Mouse (Mus musculus) MN1 (cell line): ENCODE data around the gene Tnfsf13.

Source experiments
- DNase-seq: peaks from one replicate; pipeline ENCODE4 v3.0.0-alpha.2; 2016; ENCODE audit warnings: low spot score

Tnfsf13 gene

DNA sequence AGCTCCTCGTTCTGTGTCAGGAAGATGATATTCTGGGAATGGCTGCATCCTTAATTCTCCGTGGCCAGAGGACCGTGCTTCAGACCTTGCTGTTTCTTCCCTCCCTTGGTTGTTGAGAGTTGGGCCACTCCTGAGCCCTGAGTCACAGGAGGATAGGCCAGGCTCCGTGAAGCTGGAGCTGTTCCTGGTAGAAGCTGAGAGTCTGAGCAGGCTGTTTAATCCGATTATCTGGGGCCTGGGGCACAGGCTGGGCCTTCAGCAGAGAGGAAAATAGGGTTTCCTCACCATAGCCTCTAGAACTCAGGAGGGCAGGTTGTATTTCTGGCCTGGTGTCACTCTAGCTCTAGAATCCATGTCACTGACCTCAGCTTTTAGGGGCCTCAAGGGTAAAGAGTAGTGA is 32.2 kb downstream of the Tnfsf13 start:
- peak; percentile 70 for DNase-seq

DNA sequence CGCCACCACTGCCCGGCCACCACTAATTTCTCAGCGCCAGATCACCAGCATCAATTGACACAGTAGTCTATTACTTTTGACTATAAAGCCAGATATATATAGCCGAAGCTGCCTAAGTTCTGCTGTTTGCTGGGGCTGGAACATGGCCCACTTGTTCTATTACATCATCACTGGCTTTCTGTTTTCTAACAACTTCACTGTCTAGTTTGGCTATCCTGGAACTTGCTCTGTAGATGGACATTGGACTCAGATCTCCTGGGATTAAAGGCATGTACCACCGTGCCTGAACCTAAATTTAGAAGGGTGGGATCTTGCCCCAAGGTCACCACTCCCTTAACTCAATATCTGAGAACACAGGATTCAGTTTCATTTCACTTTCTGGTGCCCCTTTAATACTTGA is 39.7 kb downstream of the Tnfsf13 start:
- DNase-seq, result no peak

DNA sequence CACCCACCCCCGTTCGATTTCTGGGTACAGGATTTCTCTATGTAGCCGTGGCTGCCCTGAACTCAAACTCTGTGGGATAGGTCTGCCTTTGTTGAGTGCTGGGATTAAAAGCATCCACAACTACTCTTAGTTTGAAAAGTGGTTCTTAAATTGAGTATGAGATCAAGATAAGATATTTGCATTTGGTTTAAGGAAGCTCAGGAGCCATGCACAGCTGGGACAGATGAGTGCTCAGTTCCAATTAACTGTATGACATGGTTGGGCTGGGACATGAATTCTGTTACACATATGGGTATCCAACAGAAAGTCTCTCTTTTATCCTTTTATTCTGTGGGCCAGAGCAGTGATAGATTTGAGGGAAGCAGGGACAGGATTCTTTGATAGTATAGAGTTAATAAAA is 50.1 kb downstream of the Tnfsf13 start:
- no peak for DNase-seq

DNA sequence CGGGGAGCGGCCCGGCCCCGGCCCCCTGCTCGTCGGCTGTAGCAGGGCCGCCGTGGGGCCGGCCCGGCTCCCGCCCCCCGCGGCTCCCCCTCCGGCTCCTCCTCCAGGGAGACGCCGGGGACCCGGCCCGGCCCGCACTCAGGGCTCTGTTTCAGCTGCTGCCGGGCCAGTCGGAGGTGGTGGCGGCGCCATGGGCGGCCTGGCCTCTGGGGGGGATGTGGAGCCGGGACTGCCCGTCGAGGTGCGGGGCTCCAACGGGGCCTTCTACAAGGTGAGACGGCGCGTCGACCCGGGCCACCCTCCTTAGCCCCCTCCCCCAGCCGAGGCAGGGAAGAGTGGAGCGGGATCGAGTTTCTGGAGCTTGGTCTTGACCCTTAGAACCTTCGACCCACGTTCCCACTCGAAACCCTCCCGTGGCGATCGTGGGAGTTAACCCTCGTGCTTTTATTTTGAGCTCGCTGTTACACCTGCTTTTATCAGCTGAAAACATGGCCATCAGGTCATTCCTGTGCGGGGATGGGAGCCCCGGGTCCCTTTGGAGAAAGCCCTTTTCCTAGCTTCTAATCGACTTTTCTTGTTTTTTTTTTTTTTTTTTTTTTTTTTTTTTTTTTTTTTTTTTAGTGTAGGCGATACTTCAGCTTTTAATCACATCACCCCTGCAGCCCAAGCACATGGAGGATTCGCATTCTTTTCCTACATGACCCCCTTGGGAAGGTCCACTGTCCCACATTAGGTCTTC is 52.3 kb downstream of the Tnfsf13 start:
- peak; percentile 56 for DNase-seq
